Mouse (Mus musculus) embryonic fibroblast, embryonic 13.5 days (primary cell): ENCODE data around the gene Lsamp. TPM values are rescaled to one million over a fixed set of nuclear protein-coding genes. Genes with fewer than 3 reads are reported as not detected.

Experiments used
- H3K27ac ChIP-seq: 2 replicates; pipeline ENCODE4 v1.5.1; 2012; ENCODE audit warnings: low read length, control low read depth, inconsistent platforms; ENCODE audit not compliant: insufficient read depth
- H3K4me1 ChIP-seq: 2 replicates; pipeline ENCODE4 v1.6.1; 2011; ENCODE audit warnings: low read length; ENCODE audit not compliant: control insufficient read depth, insufficient read depth
- H3K4me3 ChIP-seq: 2 replicates; pipeline ENCODE4 v1.5.1; 2011; ENCODE audit warnings: mild to moderate bottlenecking, control low read depth, low read length; ENCODE audit not compliant: insufficient read depth
- CTCF ChIP-seq: IDR thresholded peaks from 2 replicates; pipeline ENCODE4 v1.5.1; 2011; ENCODE audit warnings: mild to moderate bottlenecking, control low read depth, low read length, moderate library complexity, borderline replicate concordance; ENCODE audit not compliant: insufficient read depth
- POLR2A ChIP-seq: IDR thresholded peaks from 2 replicates; pipeline ENCODE4 v1.6.1; 2011; ENCODE audit warnings: low read depth, mild to moderate bottlenecking, control low read depth, low read length, moderate library complexity
- polyA plus RNA-seq: library from polyadenylated mRNA; stranded (reverse); fragments of >200 nt; gene quantifications from 2 replicates; pipeline ENCODE4 v1.2.4, GENCODE M21; 2011; ENCODE audit warnings: low read depth; ENCODE audit not compliant: missing spikeins, insufficient read length

The Lsamp gene
- polyA plus RNA-seq, 1 experiment, result 0.40 TPM

- Histone ChIP-seq H3K27ac (no peak overlapping the region), H3K4me3 (no peak overlapping the region), H3K4me1 (no peaks in the 10 kb centered on the region)
- no peak for TF ChIP-seq POLR2A
- TF ChIP-seq CTCF, result no peak
Observed at GRCm38 (mm10) chr16:40959211-40959610, 975.0 kb downstream of the Lsamp start.

DNA sequence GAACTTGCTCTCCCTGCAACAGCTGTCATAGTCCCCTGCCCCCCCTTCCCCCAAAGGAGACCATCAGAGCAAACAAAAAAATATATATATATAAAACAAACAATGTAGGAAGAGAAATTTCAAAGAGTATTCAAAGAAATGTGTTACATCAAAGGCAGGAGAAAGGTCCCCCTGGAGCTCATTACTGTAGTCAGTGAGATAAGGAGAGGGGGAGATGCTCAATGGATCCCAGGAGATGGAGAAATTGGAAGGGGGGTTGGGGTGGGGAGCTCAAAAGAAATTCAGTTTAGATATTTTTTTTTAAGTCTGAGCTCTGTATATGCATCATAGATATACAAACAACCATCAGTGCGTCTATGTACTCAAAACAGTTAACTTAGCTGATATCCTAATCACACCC is 976.4 kb downstream of the Lsamp start:
- H3K4me1 ChIP-seq, result no peaks in the 10 kb centered on the region
- no peak overlapping the region for H3K27ac ChIP-seq
- H3K4me3 ChIP-seq, result no peak overlapping the region
- TF ChIP-seq CTCF, result no peak
- no peak for TF ChIP-seq POLR2A

DNA sequence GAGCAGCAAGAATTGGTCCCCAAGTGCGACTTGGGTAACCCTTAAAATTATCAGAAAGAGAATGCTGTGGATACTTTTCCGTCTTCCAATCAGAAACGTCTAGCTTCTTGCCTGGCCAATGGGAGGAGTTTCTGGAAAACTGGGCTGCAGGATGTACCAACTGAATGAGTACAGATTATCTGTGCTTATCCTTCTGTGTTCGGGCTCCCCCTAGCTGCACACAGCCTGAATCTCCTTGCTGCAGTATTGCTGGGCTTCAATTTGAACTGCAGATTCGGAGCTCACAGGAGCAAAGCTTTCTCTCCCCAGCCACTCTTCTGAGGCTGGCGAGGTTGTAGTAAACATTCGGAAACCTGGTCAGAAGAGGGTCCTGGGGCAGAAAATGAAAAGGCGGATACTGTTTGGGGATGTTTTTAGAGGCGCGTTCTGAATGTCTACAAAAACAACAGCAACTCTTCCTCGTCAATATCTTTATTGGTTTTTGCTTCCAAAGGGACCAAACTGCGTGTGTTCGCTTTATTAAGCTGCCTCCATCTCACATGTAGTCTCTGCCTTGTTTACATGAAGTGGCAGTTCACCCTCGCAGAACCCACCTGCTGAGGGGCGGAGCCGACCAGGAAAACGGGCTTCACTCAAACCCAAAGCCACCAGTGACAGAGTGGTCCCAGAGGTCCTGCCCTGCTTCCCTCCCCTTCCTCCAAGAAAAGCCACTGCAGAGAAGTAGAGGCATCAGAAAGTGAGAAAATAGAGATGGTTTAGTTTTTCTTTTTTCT is 984.1 kb downstream of the Lsamp start:
- Histone ChIP-seq H3K27ac (no peak overlapping the region), H3K4me3 (no peak overlapping the region), H3K4me1 (no peaks in the 10 kb centered on the region)
- no peak for TF ChIP-seq POLR2A
- peak; percentile 79; the same call in 1 of the 2 replicates for TF ChIP-seq CTCF

DNA sequence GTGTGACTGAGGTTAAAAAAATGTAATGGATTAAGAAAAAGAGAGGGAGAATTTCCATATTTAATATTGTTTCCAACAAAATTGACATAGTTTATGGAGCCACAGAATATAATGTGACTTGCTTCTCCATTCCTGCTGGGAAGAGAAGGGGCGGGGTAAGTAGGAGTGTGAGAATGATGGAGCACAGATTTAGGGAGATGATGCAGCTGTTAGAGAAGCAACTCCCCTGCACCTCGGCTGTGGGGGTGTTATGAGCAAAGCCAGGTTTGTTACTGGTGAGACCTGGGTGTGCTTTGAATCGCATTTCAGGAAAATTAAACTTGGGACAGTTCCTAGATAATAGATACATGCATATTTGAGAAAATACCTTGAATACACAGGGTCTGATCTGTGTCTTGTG is 987.2 kb downstream of the Lsamp start:
- Histone ChIP-seq H3K4me3 (no peak overlapping the region), H3K4me1 (no peaks in the 10 kb centered on the region), H3K27ac (no peak overlapping the region)
- no peak for TF ChIP-seq POLR2A
- no peak for TF ChIP-seq CTCF

DNA sequence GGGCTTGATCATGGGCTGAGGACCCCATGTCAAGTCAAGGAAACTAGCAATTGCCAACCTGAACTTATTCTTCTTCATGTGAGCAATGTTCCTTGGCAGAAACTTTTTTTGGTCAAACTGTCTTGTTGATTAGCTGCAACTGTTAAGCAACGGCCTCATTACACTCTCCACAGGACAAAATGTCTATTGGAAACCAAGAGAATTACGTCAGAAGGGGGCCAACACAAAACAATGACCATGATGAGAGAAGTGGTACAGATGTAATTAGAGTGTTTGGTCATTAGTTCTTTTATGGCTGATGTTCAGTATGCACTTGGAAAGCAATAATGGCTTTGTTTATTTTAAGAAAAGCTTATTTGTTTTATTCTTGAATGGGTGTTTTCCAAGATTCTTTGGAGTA is 989.9 kb downstream of the Lsamp start:
- no peak overlapping the region for H3K27ac ChIP-seq
- H3K4me3 ChIP-seq, result no peak overlapping the region
- TF ChIP-seq POLR2A (no peak), CTCF (no peak)
- H3K4me1 ChIP-seq, result no peaks in the 10 kb centered on the region

- H3K4me3 ChIP-seq, result no peak overlapping the region
- no peak overlapping the region for H3K27ac ChIP-seq
- TF ChIP-seq CTCF (no peak), POLR2A (no peak)
- H3K4me1 ChIP-seq, result no peaks in the 10 kb centered on the region; the same call in 1 of the 2 replicates
Observed at GRCm38 (mm10) chr16:40983026-40983425, 998.9 kb downstream of the Lsamp start.

DNA sequence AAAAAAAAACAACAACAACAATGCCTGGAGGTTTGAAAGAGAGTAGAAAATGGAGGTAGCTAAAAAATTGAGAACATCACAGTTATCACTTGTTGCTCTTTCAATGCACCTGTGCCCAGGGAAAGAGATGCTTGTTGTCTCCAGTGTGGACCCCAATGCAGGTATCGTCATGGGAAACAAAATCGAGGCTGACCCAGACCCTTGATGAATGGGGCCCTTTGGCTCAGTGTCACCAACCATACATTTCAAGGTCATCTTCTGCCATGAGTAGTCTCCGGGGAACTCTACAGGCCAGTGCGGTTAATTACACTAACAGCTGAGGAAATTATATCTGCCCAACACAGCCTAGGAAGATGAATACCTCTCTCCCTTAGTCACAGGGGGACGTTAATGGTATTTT is 1023.4 kb downstream of the Lsamp start:
- H3K27ac ChIP-seq, result no peak overlapping the region
- no peak for TF ChIP-seq POLR2A
- H3K4me3 ChIP-seq, result no peak overlapping the region
- H3K4me1 ChIP-seq, result no peaks in the 10 kb centered on the region

DNA sequence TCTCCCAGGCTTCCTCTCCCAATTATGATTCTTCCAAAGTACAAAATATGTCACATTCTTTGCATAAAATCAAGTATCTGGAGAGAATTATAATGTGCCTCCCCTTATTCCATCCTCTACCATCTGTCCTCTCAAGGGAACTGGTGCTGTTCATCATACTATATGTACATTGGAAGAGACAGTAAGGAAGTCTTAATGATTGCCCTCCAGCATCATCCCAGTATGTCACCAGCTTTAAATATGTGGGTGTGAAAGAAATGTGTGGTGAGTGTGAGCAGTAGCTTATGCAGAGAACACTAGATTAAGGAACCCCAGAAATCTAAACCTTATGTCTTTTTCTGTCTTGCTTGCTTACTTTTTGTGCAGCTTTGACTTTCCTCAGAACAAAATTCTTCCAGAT is 1050.6 kb downstream of the Lsamp start:
- TF ChIP-seq POLR2A, result no peak
- TF ChIP-seq CTCF, result no peak

GRCm38 (mm10) chr16:41041686-41042085 is 1057.5 kb downstream of the Lsamp start:
- Histone ChIP-seq H3K4me3 (no peak overlapping the region), H3K27ac (no peak overlapping the region), H3K4me1 (no peaks in the 10 kb centered on the region)
- TF ChIP-seq CTCF (no peak), POLR2A (no peak)

More for the DNA sequence above, 1050.6 kb downstream of the Lsamp start:
- no peak overlapping the region for H3K27ac ChIP-seq
- H3K4me1 ChIP-seq, result no peaks in the 10 kb centered on the region
- no peak overlapping the region for H3K4me3 ChIP-seq

DNA sequence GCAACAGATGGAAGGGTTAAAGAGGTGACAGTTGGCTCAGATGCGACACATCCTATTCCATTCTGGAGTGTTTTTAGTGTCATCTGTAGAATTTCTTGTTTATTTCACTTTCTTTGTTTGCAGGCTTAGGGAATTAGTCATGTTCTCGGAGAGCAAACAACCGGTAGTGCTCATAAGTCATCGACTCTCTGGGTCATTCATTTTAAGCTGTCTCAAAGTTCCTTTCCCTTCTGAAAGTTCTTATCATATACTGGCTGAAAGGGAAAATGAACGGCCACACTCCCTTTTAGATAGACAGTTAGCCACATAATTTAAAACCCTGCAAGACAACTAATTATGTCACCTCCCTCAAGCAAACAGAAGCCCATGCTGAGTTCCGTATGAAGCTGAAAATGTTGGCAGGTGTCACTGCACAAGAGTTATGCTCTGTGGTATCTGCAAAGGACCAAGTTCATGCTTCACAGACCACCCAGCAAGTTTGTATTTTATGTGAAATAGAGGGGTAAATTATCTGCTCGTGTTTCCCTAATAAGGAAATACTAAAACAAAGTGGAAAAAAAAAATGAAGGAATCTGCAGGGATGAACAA is 1079.2 kb downstream of the Lsamp start:
- Histone ChIP-seq H3K4me3 (no peak overlapping the region), H3K27ac (no peak overlapping the region), H3K4me1 (no peaks in the 10 kb centered on the region)
- no peak for TF ChIP-seq POLR2A
- no peak for TF ChIP-seq CTCF

DNA sequence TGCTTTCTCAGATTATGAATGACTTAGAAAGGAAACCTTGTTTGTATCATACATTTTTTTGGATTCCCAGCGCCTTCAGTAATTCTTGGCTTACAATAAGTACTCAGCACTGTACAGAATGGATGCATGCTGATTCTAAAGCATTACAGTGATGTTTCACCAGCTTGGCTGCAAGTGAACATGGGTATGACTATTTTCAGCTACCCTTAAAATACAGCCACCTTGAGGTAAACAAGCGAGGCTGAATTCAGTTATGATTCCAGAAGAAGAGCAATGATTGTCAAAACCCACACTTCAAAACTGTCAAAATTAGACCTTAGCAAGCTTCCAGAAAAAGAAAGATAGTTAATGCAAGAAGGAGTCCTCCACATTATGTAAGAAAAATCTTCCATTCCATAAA is 1089.3 kb downstream of the Lsamp start:
- H3K4me3 ChIP-seq, result no peak overlapping the region
- H3K27ac ChIP-seq, result no peak overlapping the region
- no peaks in the 10 kb centered on the region for H3K4me1 ChIP-seq
- TF ChIP-seq POLR2A (no peak), CTCF (no peak)
